Mouse (Mus musculus) ES-Bruce4 (cell line): Measurements from ENCODE around the gene Srprb. TPM values are rescaled to one million over a fixed set of nuclear protein-coding genes. Genes with fewer than 3 reads are reported as not detected.
A peak's percentile ranks its signal among the peaks of the same experiment; 100 is the strongest.

ENCODE experiments used
- H3K27ac ChIP-seq: 2 replicates; pipeline ENCODE4 v1.5.1; 2012; ENCODE audit warnings: low read length, inconsistent platforms; ENCODE audit not compliant: insufficient read depth
- H3K27me3 ChIP-seq: 2 replicates; pipeline ENCODE4 v1.6.1; 2012; ENCODE audit warnings: mild to moderate bottlenecking, low read length, inconsistent platforms; ENCODE audit not compliant: control insufficient read depth, poor library complexity, insufficient read depth, severe bottlenecking
- H3K36me3 ChIP-seq: 2 replicates; pipeline ENCODE4 v1.6.1; 2012; ENCODE audit warnings: inconsistent platforms, mild to moderate bottlenecking, low read length, moderate library complexity; ENCODE audit not compliant: control insufficient read depth, poor library complexity, insufficient read depth, severe bottlenecking
- H3K4me1 ChIP-seq: one replicate; pipeline ENCODE4 v1.8.1; 2011; ENCODE audit warnings: low read length; ENCODE audit not compliant: control insufficient read depth, insufficient read depth
- H3K4me3 ChIP-seq: 2 replicates; pipeline ENCODE4 v1.5.1; 2011; ENCODE audit warnings: low read depth, mild to moderate bottlenecking, low read length
- H3K9ac ChIP-seq: 2 replicates; pipeline ENCODE4 v1.6.1; 2012; ENCODE audit warnings: low read depth, mild to moderate bottlenecking, inconsistent platforms; ENCODE audit not compliant: poor library complexity, severe bottlenecking
- H3K9me3 ChIP-seq: replicated peaks from 2 replicates; pipeline ENCODE4 v1.6.1; 2012; ENCODE audit warnings: mild to moderate bottlenecking, low read length, inconsistent platforms; ENCODE audit not compliant: control insufficient read depth, poor library complexity, insufficient read depth, severe bottlenecking
- CTCF ChIP-seq: IDR thresholded peaks from one replicate; pipeline ENCODE4 v1.8.1; 2011; ENCODE audit warnings: low read depth, low read length
- EP300 ChIP-seq: IDR thresholded peaks from 2 replicates; pipeline ENCODE4 v1.6.1; 2011; ENCODE audit warnings: low read depth, low read length; ENCODE audit not compliant: insufficient read depth
- POLR2A ChIP-seq: IDR thresholded peaks from one replicate; pipeline ENCODE4 v1.8.1; 2011; ENCODE audit warnings: low read length; ENCODE audit not compliant: insufficient read depth
- polyA plus RNA-seq: library from polyadenylated mRNA; stranded (reverse); fragments of >200 nt; gene quantifications from 2 replicates; pipeline ENCODE4 v1.2.4, GENCODE M21; 2011; ENCODE audit warnings: low read depth; ENCODE audit not compliant: missing spikeins, insufficient read depth, insufficient read length

The Srprb gene
- polyA plus RNA-seq, 1 experiment, result 26.8 TPM

DNA sequence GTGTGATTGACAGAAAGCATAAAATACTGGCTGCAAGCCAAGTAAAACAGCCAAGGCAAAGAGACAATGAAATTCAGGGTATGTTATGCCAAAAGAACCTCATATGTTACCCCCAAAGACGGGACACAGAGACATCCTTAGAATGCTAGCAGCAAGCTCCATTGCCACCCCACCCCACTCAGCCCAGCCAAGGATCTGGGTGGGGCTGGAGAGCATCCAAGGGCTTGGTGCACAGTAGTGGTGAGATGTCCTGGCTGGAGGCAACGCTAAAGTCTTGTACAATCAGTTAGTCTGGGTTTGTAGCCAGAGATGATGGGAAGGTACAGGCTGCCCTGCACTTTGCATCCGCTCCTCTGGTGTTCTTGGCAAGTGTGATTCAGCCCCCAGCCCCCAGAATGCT is 21.6 kb downstream of the Srprb start:
- Histone ChIP-seq H3K9me3 (no peaks in the 10 kb centered on the region), H3K27me3 (no peaks in the 10 kb centered on the region), H3K4me1 (peaks cover 2% of the 10 kb centered on the region), H3K27ac (no peak overlapping the region), H3K4me3 (0 out of 2 replicates have a peak overlapping the region, but pooled peaks have one; percentile 50), H3K9ac (peak overlapping the region; percentile 0), H3K36me3 (no peaks in the 10 kb centered on the region)
- TF ChIP-seq EP300 (no peak), CTCF (no peak), POLR2A (no peak)

DNA sequence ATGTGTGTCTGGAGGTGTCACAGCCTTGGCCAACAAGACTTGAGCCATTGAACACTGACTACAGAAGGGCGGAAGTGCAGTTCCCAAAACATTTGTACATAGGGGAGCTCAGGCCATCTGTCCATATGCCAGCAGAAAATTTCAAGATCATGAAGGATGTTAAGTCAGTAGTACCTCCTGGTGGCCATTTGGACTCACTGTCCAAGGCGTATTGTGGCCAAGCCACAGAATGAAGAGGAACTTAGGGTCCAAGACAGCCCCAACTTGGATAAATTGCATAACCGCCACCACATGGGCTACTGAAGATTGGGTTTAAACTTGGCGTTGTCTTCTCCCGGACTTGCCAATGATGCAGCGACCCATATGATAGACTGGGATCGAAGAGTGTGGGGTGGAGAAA is 26.2 kb downstream of the Srprb start:
- no peaks in the 10 kb centered on the region for H3K9me3 ChIP-seq
- H3K4me1 ChIP-seq, result no peaks in the 10 kb centered on the region
- no peaks in the 10 kb centered on the region for H3K36me3 ChIP-seq
- no peak overlapping the region for H3K27ac ChIP-seq
- no peak overlapping the region for H3K4me3 ChIP-seq
- no peak overlapping the region for H3K9ac ChIP-seq
- no peaks in the 10 kb centered on the region for H3K27me3 ChIP-seq
- TF ChIP-seq EP300 (no peak), CTCF (no peak), POLR2A (no peak)

DNA sequence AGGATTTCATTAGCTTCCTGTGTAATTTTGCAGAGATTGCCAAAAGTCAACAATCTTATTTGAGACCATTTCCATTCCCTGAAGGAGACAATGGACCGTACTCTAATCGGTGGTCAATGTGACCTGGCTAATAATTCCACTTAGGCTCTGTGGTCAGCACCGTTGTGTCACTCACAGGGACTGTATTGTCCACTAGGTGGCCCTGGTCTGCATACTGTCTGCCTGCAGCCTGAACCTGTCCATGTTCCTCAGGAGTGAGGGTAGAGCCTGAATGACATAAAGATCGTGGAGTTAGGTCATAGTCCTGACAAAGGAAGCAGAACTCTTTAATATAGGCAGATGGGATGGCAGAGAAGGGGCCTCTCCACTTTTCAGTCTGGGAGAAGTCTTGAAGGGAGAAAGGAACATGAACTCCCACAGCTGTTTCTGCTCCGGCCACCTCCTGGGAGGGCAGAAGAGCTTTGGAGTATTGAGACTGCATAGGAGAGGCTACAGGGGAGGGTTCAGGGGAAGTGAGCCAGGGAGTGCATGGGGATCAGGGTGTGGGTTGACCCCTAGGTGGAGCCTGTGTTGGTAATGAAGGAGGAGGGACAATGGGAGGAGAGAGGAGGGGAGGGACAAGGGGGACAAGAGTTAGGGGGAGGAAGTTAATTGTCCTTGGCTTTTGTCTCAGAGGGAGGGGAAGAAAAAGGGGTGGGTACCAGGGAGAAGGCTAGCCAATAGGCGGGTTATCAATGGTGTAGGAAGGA is 27.0 kb downstream of the Srprb start:
- Histone ChIP-seq H3K36me3 (no peaks in the 10 kb centered on the region), H3K4me1 (no peaks in the 10 kb centered on the region), H3K9ac (no peak overlapping the region), H3K27me3 (no peaks in the 10 kb centered on the region), H3K9me3 (no peaks in the 10 kb centered on the region), H3K4me3 (no peak overlapping the region), H3K27ac (0 out of 2 replicates have a peak overlapping the region, but pooled peaks have one; percentile 14)
- TF ChIP-seq POLR2A, result no peak
- peak; percentile 73 for TF ChIP-seq CTCF

DNA sequence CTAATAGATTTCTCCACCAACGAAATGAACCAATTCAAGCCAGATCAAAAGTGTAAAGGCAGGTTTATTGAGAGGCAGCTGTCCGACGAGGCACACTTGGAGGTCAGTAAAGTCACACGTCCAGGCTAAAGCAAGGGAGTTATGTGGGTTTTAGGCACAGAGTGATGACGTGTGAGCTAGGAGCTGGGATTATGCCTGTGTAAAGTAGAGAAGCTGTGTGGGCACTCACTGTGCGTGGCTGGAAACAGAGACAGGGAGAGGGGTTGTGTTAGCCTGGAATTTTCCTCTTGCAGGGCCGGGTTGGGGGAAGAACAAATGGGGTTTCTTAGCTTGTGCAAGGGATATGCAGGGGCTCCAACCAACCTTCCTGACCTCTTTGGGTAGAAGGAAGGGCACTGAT is 33.2 kb downstream of the Srprb start:
- H3K4me1 ChIP-seq, result peaks cover 2% of the 10 kb centered on the region
- no peaks in the 10 kb centered on the region for H3K9me3 ChIP-seq
- no peaks in the 10 kb centered on the region for H3K27me3 ChIP-seq
- H3K27ac ChIP-seq, result no peak overlapping the region
- H3K4me3 ChIP-seq, result no peak overlapping the region
- no peak overlapping the region for H3K9ac ChIP-seq
- TF ChIP-seq CTCF, result no peak
- no peak for TF ChIP-seq POLR2A
- no peak for TF ChIP-seq EP300
- H3K36me3 ChIP-seq, result no peaks in the 10 kb centered on the region

DNA sequence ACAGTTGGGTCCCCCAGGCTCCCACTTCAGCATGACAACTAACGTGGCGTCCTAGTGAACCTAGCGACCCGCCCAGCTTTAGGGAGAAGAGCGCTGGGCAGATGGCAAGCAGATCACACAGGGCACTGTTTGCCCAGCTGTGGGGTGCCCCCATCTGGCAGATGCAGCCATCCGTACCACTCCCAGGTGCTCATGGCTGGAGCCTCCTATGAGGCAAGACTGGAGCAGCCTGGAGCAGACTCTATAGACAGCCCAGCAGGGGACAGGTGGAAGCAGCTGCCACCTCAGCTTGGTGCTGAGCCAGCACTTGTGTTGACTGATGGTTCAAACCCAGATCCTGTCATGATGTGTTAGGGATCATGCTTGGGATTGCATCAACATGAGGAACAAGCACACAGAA is 33.9 kb downstream of the Srprb start:
- H3K27me3 ChIP-seq, result no peaks in the 10 kb centered on the region

DNA sequence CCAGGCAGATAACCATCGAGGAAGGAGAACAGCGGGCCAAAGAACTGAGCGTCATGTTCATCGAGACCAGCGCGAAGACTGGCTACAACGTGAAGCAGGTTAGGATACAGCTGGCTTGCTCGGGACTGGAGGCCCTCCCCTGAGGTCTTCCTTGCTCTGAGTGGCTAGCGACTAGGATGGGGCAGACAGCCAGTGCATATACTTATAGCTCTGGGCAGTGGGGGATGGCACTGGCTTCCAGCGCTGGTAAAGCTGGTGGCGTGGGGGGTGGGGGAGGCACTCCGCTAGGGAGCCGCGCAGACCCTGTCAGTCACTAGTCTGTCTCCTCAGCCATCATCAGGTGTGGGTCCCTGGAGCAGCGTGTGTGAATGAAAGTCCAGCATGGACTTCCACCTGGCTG is 38.1 kb downstream of the Srprb start:
- Histone ChIP-seq H3K27me3 (no peaks in the 10 kb centered on the region), H3K36me3 (no peaks in the 10 kb centered on the region), H3K9me3 (no peaks in the 10 kb centered on the region), H3K9ac (no peak overlapping the region), H3K4me3 (no peak overlapping the region), H3K27ac (no peak overlapping the region), H3K4me1 (peaks cover 2% of the 10 kb centered on the region)
- no peak for TF ChIP-seq POLR2A
- TF ChIP-seq CTCF, result no peak

More for the DNA sequence above, 33.9 kb downstream of the Srprb start:
- Histone ChIP-seq H3K4me1 (peaks cover 2% of the 10 kb centered on the region), H3K9ac (no peak overlapping the region), H3K36me3 (no peaks in the 10 kb centered on the region), H3K9me3 (no peaks in the 10 kb centered on the region), H3K27ac (no peak overlapping the region), H3K4me3 (no peak overlapping the region)
- TF ChIP-seq CTCF (no peak), EP300 (no peak), POLR2A (no peak)
